Mouse (Mus musculus) CH12.LX (cell line): ENCODE results near the gene Eif3l. TPM values are rescaled to one million over a fixed set of nuclear protein-coding genes. Genes with fewer than 3 reads are reported as not detected.

Experiments
- DNase-seq: peaks from one replicate; pipeline ENCODE4 v3.0.0-alpha.2; 2013; ENCODE audit errors: extremely low read depth
- H3K27ac ChIP-seq: 2 replicates; pipeline ENCODE4 v1.5.1; 2012; ENCODE audit warnings: low read depth, mild to moderate bottlenecking, control low read depth, moderate library complexity; ENCODE audit not compliant: insufficient read depth
- H3K27me3 ChIP-seq: replicated peaks from 2 replicates; pipeline ENCODE3; 2012; ENCODE audit warnings: inconsistent platforms
- H3K36me3 ChIP-seq, 2 experiments: replicated peaks in 1 of 2; 2 replicates each; pipeline versions ENCODE3 to v1.6.1; 2012; ENCODE audit warnings: inconsistent platforms in 1 of 2, low read length in 1 of 2, mild to moderate bottlenecking in 1 of 2, mixed read lengths in 1 of 2, moderate library complexity in 1 of 2; ENCODE audit not compliant: control insufficient read depth in 1 of 2, insufficient read depth in 1 of 2
- H3K4me1 ChIP-seq, 2 experiments: 2 replicates each; pipeline ENCODE4 v1.6.1; 2012; ENCODE audit warnings: inconsistent platforms in 1 of 2, moderate library complexity in 1 of 2; ENCODE audit not compliant: insufficient read depth in 2 of 2, control insufficient read depth in 1 of 2
- H3K4me2 ChIP-seq: 2 replicates; pipeline ENCODE4 v1.6.1; 2012; ENCODE audit warnings: low read depth, mild to moderate bottlenecking, control low read depth; ENCODE audit not compliant: poor library complexity, insufficient read depth, severe bottlenecking
- H3K4me3 ChIP-seq, 3 experiments: fragments of 150-350 bp in 1 of 3; sonication (generic) in 1 of 3; replicated peaks in 1 of 3; 2 replicates each; pipeline versions ENCODE3 to v1.5.1; 2011 to 2012; ENCODE audit warnings: low read depth in 2 of 3, low read length in 2 of 3, mild to moderate bottlenecking in 2 of 3, moderate library complexity in 2 of 3, control low read depth in 1 of 3, improper control_type of control experiment in 1 of 3, inconsistent platforms in 1 of 3, mixed read lengths in 1 of 3; ENCODE audit not compliant: poor library complexity in 1 of 3
- H3K79me2 ChIP-seq: replicated peaks from 2 replicates; pipeline ENCODE4 v1.6.1; 2012; ENCODE audit warnings: mild to moderate bottlenecking, moderate library complexity; ENCODE audit not compliant: control insufficient read depth, poor library complexity, insufficient read depth, severe bottlenecking; ENCODE audit errors: extremely low read depth
- H3K9ac ChIP-seq: 2 replicates; pipeline ENCODE4 v1.6.1; 2012; ENCODE audit warnings: low read depth, mild to moderate bottlenecking, control low read depth, moderate library complexity; ENCODE audit not compliant: insufficient read depth
- H3K9me3 ChIP-seq: replicated peaks from 2 replicates; pipeline ENCODE3; 2012; ENCODE audit warnings: low read length, inconsistent platforms, mixed read lengths
- BHLHE40 ChIP-seq: IDR thresholded peaks from 2 replicates; pipeline ENCODE4 v1.6.1; 2011; ENCODE audit warnings: mild to moderate bottlenecking, low read depth, low read length, improper control_type of control experiment
- CHD1 ChIP-seq: IDR thresholded peaks from 2 replicates; pipeline ENCODE4 v1.6.1; 2012; ENCODE audit warnings: low read depth, low read length, improper control_type of control experiment, inconsistent platforms
- CHD2 ChIP-seq: IDR thresholded peaks from 2 replicates; pipeline ENCODE4 v1.6.1; 2011; ENCODE audit warnings: low read length, improper control_type of control experiment
- ELF1 ChIP-seq: IDR thresholded peaks from 2 replicates; pipeline ENCODE4 v1.6.1; 2014; ENCODE audit warnings: low read depth, mild to moderate bottlenecking, inconsistent platforms, low read length, improper control_type of control experiment
- EP300 ChIP-seq: IDR thresholded peaks from 2 replicates; pipeline ENCODE4 v1.6.1; 2011; ENCODE audit warnings: low read length, improper control_type of control experiment
- ETS1 ChIP-seq: conservative IDR thresholded peaks from 2 replicates; pipeline ENCODE4 v1.6.1; 2012; ENCODE audit warnings: low read depth, mild to moderate bottlenecking, inconsistent platforms, low read length, improper control_type of control experiment, moderate library complexity
- HCFC1 ChIP-seq: IDR thresholded peaks from 2 replicates; pipeline ENCODE4 v1.6.1; 2012; ENCODE audit warnings: low read depth, mild to moderate bottlenecking, inconsistent platforms, low read length, improper control_type of control experiment
- JUND ChIP-seq: conservative IDR thresholded peaks from 2 replicates; pipeline ENCODE4 v1.6.1; 2011; ENCODE audit warnings: low read depth, low read length, improper control_type of control experiment
- KAT2A ChIP-seq: IDR thresholded peaks from 2 replicates; pipeline ENCODE4 v1.6.1; 2012; ENCODE audit warnings: low read length, improper control_type of control experiment, inconsistent platforms; ENCODE audit not compliant: insufficient replicate concordance
- MAZ ChIP-seq: IDR thresholded peaks from 2 replicates; pipeline ENCODE4 v1.6.1; 2012; ENCODE audit warnings: low read depth, mild to moderate bottlenecking, inconsistent platforms, low read length, improper control_type of control experiment, moderate library complexity
- MEF2A ChIP-seq: IDR thresholded peaks from 2 replicates; pipeline ENCODE4 v1.6.1; 2014; ENCODE audit warnings: low read depth, mild to moderate bottlenecking, inconsistent platforms, low read length, improper control_type of control experiment, borderline replicate concordance
- NELFE ChIP-seq: IDR thresholded peaks from 2 replicates; pipeline ENCODE4 v1.6.1; 2011; ENCODE audit warnings: low read depth, low read length, improper control_type of control experiment
- NRF1 ChIP-seq: IDR thresholded peaks from 2 replicates; pipeline ENCODE4 v1.6.1; 2014; ENCODE audit warnings: low read depth, mild to moderate bottlenecking, inconsistent platforms, low read length, improper control_type of control experiment, moderate library complexity
- PAX5 ChIP-seq: IDR thresholded peaks from 2 replicates; pipeline ENCODE4 v1.6.1; 2012; ENCODE audit warnings: low read length, inconsistent platforms, mixed read lengths
- POLR2A ChIP-seq: IDR thresholded peaks from 2 replicates; pipeline ENCODE4 v1.6.1; 2011; ENCODE audit warnings: low read depth, mild to moderate bottlenecking, improper control_type of control experiment, low read length
- POLR2AphosphoS2 ChIP-seq: IDR thresholded peaks from 2 replicates; pipeline ENCODE4 v1.6.1; 2011; ENCODE audit warnings: low read depth, low read length, improper control_type of control experiment
- RAD21 ChIP-seq: IDR thresholded peaks from 2 replicates; pipeline ENCODE4 v1.6.1; 2011; ENCODE audit warnings: low read depth, mild to moderate bottlenecking, low read length, improper control_type of control experiment, moderate library complexity
- RCOR1 ChIP-seq: conservative IDR thresholded peaks from 2 replicates; pipeline ENCODE4 v1.6.1; 2012; ENCODE audit warnings: low read depth, mild to moderate bottlenecking, inconsistent platforms, low read length, improper control_type of control experiment
- SIN3A ChIP-seq: IDR thresholded peaks from 2 replicates; pipeline ENCODE4 v1.6.1; 2012; ENCODE audit warnings: low read length, improper control_type of control experiment, inconsistent platforms
- SMC3 ChIP-seq: IDR thresholded peaks from 2 replicates; pipeline ENCODE4 v1.6.1; 2011; ENCODE audit warnings: low read depth, low read length, improper control_type of control experiment
- TCF12 ChIP-seq: IDR thresholded peaks from 2 replicates; pipeline ENCODE4 v1.6.1; 2014; ENCODE audit warnings: low read depth, mild to moderate bottlenecking, inconsistent platforms, low read length, improper control_type of control experiment
- UBTF ChIP-seq: IDR thresholded peaks from 2 replicates; pipeline ENCODE4 v1.6.1; 2012; ENCODE audit warnings: low read depth, mild to moderate bottlenecking, inconsistent platforms, low read length, improper control_type of control experiment, moderate library complexity
- USF1 ChIP-seq: IDR thresholded peaks from 2 replicates; pipeline ENCODE4 v1.6.1; 2014; ENCODE audit warnings: low read depth, mild to moderate bottlenecking, inconsistent platforms, low read length, improper control_type of control experiment
- USF2 ChIP-seq: conservative IDR thresholded peaks from 2 replicates; pipeline ENCODE4 v1.6.1; 2011; ENCODE audit warnings: low read depth, low read length, improper control_type of control experiment
- ZMIZ1 ChIP-seq: IDR thresholded peaks from 2 replicates; pipeline ENCODE4 v1.6.1; 2012; ENCODE audit warnings: low read depth, mild to moderate bottlenecking, inconsistent platforms, low read length, improper control_type of control experiment
- dilution Hi-C: fragments of 300-500 bp; cut with MboI; formaldehyde crosslinking; loops from 2 replicates; pipeline ENCODE4 v1.14.3; 2020; ENCODE audit warnings: low sequenced_read_pairs; ENCODE audit not compliant: extremely low pct_unique_long_range_greater_than_20kb, extremely low pct_ligation_motif_present
- in situ Hi-C: fragments of 300-500 bp; cut with MboI; formaldehyde crosslinking; loops from 3 replicates; pipeline ENCODE4 v1.14.3; 2019; ENCODE audit warnings: low sequenced_read_pairs, low pct_ligation_motif_present, low pct_unique_long_range_greater_than_20kb, mixed read lengths
- polyA plus RNA-seq: library from polyadenylated mRNA; unstranded; fragments of >175 nt; gene quantifications from 2 replicates; pipeline ENCODE4 v1.2.1, GENCODE M21; 2012; ENCODE audit warnings: low read depth; ENCODE audit not compliant: insufficient read length
- total RNA-seq, 2 experiments: library from RNA; depleted of rRNA; stranded (reverse); fragments of 300-350 nt in 1 of 2; fragments of >200 nt in 1 of 2; gene quantifications; 2 replicates each; pipeline ENCODE4 v1.2.3; 2012 to 2014

Eif3l gene
- total and polyA plus RNA-seq, 3 experiments, result 303 to 379 (median 323) TPM

- Histone ChIP-seq H3K27me3 (no peaks in the 10 kb centered on the region), H3K9me3 (no peaks in the 10 kb centered on the region), H3K9ac (no peak overlapping the region), H3K27ac (no peak overlapping the region), H3K4me1 (peaks cover 5 to 15% of the 10 kb centered on the region in 2 experiments), H3K36me3 (peaks cover 0 to under 1% of the 10 kb centered on the region in 2 experiments), H3K4me3 (no peak overlapping the region), H3K79me2 (peaks cover 13% of the 10 kb centered on the region; the same call in 1 of the 2 replicates), H3K4me2 (no peak overlapping the region)
- no peak for DNase-seq
- TF ChIP-seq HCFC1 (no peak), POLR2A (no peak), RCOR1 (no peak), ELF1 (no peak)
- in situ Hi-C loops (no loop called here), dilution Hi-C loops (no loop called here)
Observed at GRCm38 (mm10) chr15:79105804-79106203, 30.8 kb downstream of the Eif3l start.

DNA sequence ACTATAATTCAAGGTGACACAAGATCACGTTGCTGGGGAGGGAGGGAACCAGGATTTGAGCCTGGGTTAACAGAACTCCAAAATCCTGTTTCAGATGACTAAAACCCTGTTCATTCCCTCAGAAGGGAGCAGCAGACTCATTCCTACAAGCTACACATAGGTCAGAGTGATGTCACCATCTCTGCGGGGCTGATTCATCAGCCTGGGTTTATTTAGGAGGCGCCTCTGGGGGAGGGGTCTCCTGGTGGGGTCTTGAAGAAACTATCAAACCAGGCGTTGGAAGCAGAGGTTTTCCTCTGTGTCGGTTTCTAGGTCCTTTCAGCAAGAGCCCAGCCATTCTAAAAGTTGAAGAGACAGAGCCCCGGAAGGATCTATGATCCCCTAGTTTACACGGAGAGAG is 33.0 kb downstream of the Eif3l start:
- H3K27me3 ChIP-seq, result no peaks in the 10 kb centered on the region
- no peak overlapping the region for H3K9ac ChIP-seq

GRCm38 (mm10) chr15:79108421-79109320 is 33.7 kb downstream of the Eif3l start, which contains the start of gene Micall1:
TSS of gene Micall1 (plus strand) at chr15:79108898.
- Histone ChIP-seq H3K36me3 (peaks cover 5 to 24% of the 10 kb centered on the region in 2 experiments), H3K9ac (peak within 1 kb of the TSS; percentile 77), H3K4me2 (peak within 1 kb of the TSS; percentile 96), H3K27ac (peak within 1 kb of the TSS; percentile 18; the same call in 1 of the 2 replicates), H3K4me1 (peaks cover 9 to 26% of the 10 kb centered on the region in 2 experiments), H3K9me3 (no peaks in the 10 kb centered on the region), H3K79me2 (peaks cover 13% of the 10 kb centered on the region; the same call in 1 of the 2 replicates), H3K27me3 (no peaks in the 10 kb centered on the region), H3K4me3 (peak within 1 kb of the TSS; percentile 86 to 88 (median 87))
- TF ChIP-seq CHD1, result no peak
- TF ChIP-seq POLR2A, result peak; percentile 56
- peak; percentile 49; the same call in 1 of the 2 replicates for TF ChIP-seq MAZ
- no peak for TF ChIP-seq USF1
- TF ChIP-seq KAT2A, result no peak
- TF ChIP-seq NELFE, result peak; percentile 50
- 0 out of 2 replicates have a peak, but pooled peaks have one; percentile 14 for TF ChIP-seq SIN3A
- no peak for TF ChIP-seq JUND
- peak; percentile 87 for TF ChIP-seq UBTF
- TF ChIP-seq NRF1, result no peak
- peak; percentile 52; the same call in 1 of the 2 replicates for TF ChIP-seq ELF1
- no peak for TF ChIP-seq ETS1
- no peak for TF ChIP-seq BHLHE40
- TF ChIP-seq POLR2AphosphoS2, result 0 out of 2 replicates have a peak, but pooled peaks have one; percentile 39
- TF ChIP-seq TCF12, result peak; percentile 61
- no peak for TF ChIP-seq SMC3
- in situ Hi-C loops (no loop called here), dilution Hi-C loops (no loop called here)
- DNase-seq, result peak; percentile 40

More for the DNA sequence above, 33.0 kb downstream of the Eif3l start:
- Histone ChIP-seq H3K4me1 (peaks cover 9 to 24% of the 10 kb centered on the region in 2 experiments), H3K36me3 (peaks cover 4 to 19% of the 10 kb centered on the region in 2 experiments), H3K4me3 (no peak overlapping the region), H3K9me3 (no peaks in the 10 kb centered on the region), H3K4me2 (no peak overlapping the region; the same call in 1 of the 2 replicates), H3K79me2 (peaks cover 13% of the 10 kb centered on the region; the same call in 1 of the 2 replicates)
- dilution Hi-C loops (no loop called here), in situ Hi-C loops (no loop called here)
- no peak for DNase-seq
- TF ChIP-seq RCOR1, result no peak
- no peak for TF ChIP-seq NELFE
- TF ChIP-seq CHD2, result no peak
- TF ChIP-seq RAD21, result no peak
- no peak for TF ChIP-seq USF2
- TF ChIP-seq PAX5, result no peak
- no peak for TF ChIP-seq EP300
- no peak for TF ChIP-seq CHD1
- TF ChIP-seq ZMIZ1, result no peak
- no peak for TF ChIP-seq MEF2A
- TF ChIP-seq SIN3A, result no peak
- TF ChIP-seq HCFC1, result no peak
- TF ChIP-seq, all 38 proteins: peak for 0
- H3K27ac ChIP-seq, result no peak overlapping the region
